Mouse (Mus musculus): ENCODE measurements around the gene Kmt2e. TPM values are rescaled to one million over a fixed set of nuclear protein-coding genes. Genes with fewer than 3 reads are reported as not detected.

Kmt2e gene
- polyA plus RNA-seq, 1 experiment from 2014 or later: 27.5 TPM

DNA sequence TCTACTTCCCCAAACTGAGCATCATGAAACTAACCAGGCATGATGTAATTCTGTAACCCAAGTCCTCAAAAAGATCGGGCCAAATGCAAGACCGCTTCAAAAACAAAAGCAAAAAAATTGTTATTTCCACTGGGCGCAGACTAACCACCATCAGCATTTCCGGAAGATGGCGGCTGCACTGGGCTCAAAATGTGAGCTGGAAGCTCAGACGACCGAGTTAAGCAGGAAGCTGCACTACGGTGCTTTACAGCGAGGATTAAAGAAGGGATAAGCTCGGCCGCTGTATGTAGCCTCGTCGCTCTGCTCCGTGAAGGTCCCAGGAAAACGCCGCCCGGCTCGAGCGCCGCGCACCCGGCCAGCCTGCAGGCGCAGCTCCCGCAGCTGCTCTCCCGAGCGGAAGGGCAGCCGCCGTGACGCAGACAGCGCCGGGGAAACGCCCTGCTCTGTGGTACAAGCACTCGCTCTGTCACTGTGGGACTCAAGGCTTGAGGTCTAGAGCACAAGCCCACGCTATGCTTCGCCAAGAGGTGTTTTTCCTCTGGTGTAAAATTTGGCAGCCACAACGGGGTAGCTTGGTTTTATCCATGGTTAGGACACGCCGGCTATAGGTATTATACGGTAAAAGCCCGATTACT is 16.0 kb upstream of the Kmt2e start:
- peak; percentile 91 for DNase-seq
- Histone ChIP-seq H3K27ac (ENCODE audit: low read depth) (peak overlapping the region; percentile 93), H3K4me2 (ENCODE audit: low read depth, low read length) (peak overlapping the region; percentile 82), H3K4me3 (ENCODE audit: low read depth, low read length) (peak overlapping the region; percentile 66), H3K36me3 (replicated peaks; ENCODE audit: insufficient read depth, low read length) (peaks cover 12% of the 10 kb centered on the region), H3K9me3 (ENCODE audit: low read length) (no peaks in the 10 kb centered on the region), H3K27me3 (ENCODE audit: insufficient read depth, low read length) (no peaks in the 10 kb centered on the region), H3K4me1 (ENCODE audit: insufficient read depth) (peaks cover 24% of the 10 kb centered on the region), H3K9ac (replicated peaks) (peak overlapping the region; percentile 75)
- WGBS (ENCODE audit: insufficient replicate concordance): under 1% methylated on average over 40 of the region's 40 CpGs
- TF ChIP-seq EP300 (IDR thresholded peaks at IDR 0.05; ENCODE audit: low read depth) (no peak), CTCF (IDR thresholded peaks at IDR 0.05; ENCODE audit: low read depth) (no peak)
- peak; percentile 92 for ATAC-seq

DNA sequence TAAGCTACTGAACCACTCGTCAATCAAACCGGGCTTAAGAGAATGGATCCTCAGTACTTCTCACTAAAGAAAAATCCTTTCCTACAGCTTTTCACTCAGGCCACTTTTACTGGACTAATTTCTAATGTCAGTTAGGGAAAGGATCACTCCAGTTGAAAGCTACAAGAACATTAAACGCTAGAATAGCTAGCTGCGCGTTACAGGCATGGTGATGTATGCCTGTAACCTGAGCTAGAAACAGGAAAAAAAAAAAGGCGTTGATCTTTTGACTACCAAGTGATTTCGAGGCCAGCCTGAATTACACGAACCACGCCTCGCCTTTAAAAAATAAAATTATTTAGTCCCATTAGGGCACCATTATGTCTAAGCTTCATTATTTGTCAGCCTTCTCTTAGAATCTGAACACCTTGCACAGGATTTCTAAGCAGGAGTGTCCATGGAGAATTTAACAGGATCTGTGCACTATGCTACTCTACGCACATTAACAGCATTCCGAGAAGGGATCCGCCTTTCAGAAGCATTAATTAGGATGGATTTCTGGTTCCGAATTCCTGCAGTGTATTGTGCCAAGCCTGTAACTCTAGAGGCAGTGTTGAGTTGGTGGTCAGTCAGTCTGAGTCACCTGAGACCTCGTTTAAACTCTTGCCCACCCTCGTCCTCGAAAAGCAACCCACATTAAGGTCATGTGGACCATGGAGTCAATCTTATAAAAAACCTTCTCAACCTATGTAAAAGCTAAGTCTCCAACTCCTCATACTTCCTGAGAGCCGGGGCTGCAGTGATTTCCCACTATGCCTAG is 15.2 kb upstream of the Kmt2e start:
- ATAC-seq: peak; percentile 6; the same call in 1 of the 2 replicates
- peaks cover 17% of the 10 kb centered on the region for H3K36me3 ChIP-seq (replicated peaks; ENCODE audit: insufficient read depth, low read length)
- H3K27ac ChIP-seq (ENCODE audit: low read depth): peak overlapping the region; percentile 93
- 6% methylated on average over 18 of the region's 18 CpGs for WGBS (ENCODE audit: insufficient replicate concordance)
- no peaks in the 10 kb centered on the region for H3K9me3 ChIP-seq (ENCODE audit: low read length)
- peaks cover 20% of the 10 kb centered on the region for H3K4me1 ChIP-seq (ENCODE audit: insufficient read depth)
- H3K4me3 ChIP-seq (ENCODE audit: low read depth, low read length): peak overlapping the region; percentile 66
- H3K27me3 ChIP-seq (ENCODE audit: insufficient read depth, low read length): no peaks in the 10 kb centered on the region
- TF ChIP-seq EP300 (IDR thresholded peaks at IDR 0.05; ENCODE audit: low read depth) (no peak), CTCF (IDR thresholded peaks at IDR 0.05; ENCODE audit: low read depth) (peak; percentile 38)
- peak overlapping the region; percentile 82 for H3K4me2 ChIP-seq (ENCODE audit: low read depth, low read length)
- DNase-seq: no peak
- peak overlapping the region; percentile 75 for H3K9ac ChIP-seq (replicated peaks)

DNA sequence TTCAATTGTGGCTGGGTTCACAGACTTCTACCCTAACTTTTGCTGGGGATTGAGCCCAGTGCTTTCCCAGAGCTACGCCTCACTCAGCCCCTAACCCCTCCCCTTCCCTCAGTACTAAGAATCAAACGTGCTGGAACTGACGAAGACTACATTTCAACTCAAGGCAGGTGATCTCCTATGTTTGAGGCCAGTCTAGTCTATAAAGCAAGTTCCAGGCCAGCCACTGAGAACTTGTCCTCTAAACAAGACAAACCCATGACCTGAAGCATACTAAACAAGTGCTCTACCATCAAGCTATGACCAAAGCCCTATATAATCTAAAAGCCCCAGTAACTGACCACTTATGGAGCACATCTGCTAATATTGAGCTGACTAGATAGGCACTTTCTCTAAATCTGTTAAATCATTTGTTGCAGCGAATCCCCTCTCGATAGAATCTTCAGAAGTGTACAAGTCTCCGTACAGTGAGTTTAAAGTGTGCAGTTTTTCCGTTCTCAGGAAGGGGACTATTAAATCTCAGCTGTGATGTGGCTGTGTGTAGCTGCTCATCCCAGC is 14.5 kb upstream of the Kmt2e start:
- Histone ChIP-seq H3K9me3 (ENCODE audit: low read length) (no peaks in the 10 kb centered on the region), H3K9ac (replicated peaks) (no peak overlapping the region), H3K4me3 (ENCODE audit: low read depth, low read length) (0 out of 2 replicates have a peak overlapping the region, but pooled peaks have one; percentile 66), H3K27me3 (ENCODE audit: insufficient read depth, low read length) (no peaks in the 10 kb centered on the region), H3K4me1 (ENCODE audit: insufficient read depth) (peaks cover 20% of the 10 kb centered on the region), H3K27ac (ENCODE audit: low read depth) (peak overlapping the region; percentile 93; the same call in 1 of the 2 replicates), H3K36me3 (replicated peaks; ENCODE audit: insufficient read depth, low read length) (peaks cover 21% of the 10 kb centered on the region), H3K4me2 (ENCODE audit: low read depth, low read length) (peak overlapping the region; percentile 82)
- 47% methylated on average over 7 of the region's 7 CpGs for WGBS (ENCODE audit: insufficient replicate concordance)
- ATAC-seq: no peak
- TF ChIP-seq EP300 (IDR thresholded peaks at IDR 0.05; ENCODE audit: low read depth): no peak
- TF ChIP-seq CTCF (IDR thresholded peaks at IDR 0.05; ENCODE audit: low read depth): no peak
- DNase-seq: no peak

DNA sequence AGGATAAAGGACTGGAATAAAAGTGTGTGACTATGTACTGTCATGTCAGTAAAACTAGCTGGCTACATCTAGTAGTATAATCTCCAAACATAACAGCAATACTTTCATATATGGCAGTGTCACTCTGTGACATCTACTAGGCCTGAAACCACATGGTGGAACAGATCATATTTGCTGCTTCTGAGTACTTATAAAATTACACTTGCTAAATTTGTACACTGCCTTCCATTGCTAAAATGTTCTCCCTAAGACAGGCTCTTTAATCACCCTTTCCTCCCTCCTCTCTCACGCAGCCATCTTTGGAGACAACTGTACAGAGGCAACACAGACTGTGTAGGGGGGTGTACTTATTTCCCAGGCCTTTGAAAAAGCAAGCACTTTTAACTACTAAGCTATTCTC is 13.8 kb upstream of the Kmt2e start:
- 72% methylated on average over 1 of the region's 1 CpGs for WGBS (ENCODE audit: insufficient replicate concordance)
- TF ChIP-seq CTCF (IDR thresholded peaks at IDR 0.05; ENCODE audit: low read depth) (no peak), EP300 (IDR thresholded peaks at IDR 0.05; ENCODE audit: low read depth) (no peak)
- DNase-seq (no peak), ATAC-seq (no peak)
- Histone ChIP-seq H3K9ac (replicated peaks) (no peak overlapping the region), H3K4me3 (ENCODE audit: low read depth, low read length) (no peak overlapping the region), H3K4me1 (ENCODE audit: insufficient read depth) (peaks cover 20% of the 10 kb centered on the region), H3K9me3 (ENCODE audit: low read length) (no peaks in the 10 kb centered on the region), H3K27ac (ENCODE audit: low read depth) (no peak overlapping the region), H3K4me2 (ENCODE audit: low read depth, low read length) (no peak overlapping the region), H3K27me3 (ENCODE audit: insufficient read depth, low read length) (no peaks in the 10 kb centered on the region), H3K36me3 (replicated peaks; ENCODE audit: insufficient read depth, low read length) (peaks cover 23% of the 10 kb centered on the region)

DNA sequence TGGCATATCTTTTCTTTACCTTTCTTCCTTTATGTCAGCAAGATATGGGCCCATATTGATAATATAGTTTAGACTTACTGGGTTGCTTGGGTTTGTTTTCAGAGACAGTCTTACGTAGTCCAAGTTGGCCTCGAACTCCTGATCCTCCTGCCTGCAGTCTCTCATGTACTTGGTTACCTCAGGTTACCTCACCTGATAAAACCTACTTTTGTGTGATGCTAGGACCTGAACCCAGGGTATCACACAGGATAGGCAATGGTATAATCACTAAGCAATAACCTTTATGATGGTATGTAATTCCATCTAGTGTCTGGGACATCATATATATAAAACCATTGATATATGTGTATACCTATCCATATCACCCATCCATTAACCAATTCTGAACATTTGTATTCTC is 12.8 kb upstream of the Kmt2e start:
- Histone ChIP-seq H3K9ac (replicated peaks) (no peak overlapping the region), H3K9me3 (ENCODE audit: low read length) (no peaks in the 10 kb centered on the region), H3K27me3 (ENCODE audit: insufficient read depth, low read length) (no peaks in the 10 kb centered on the region), H3K27ac (ENCODE audit: low read depth) (no peak overlapping the region), H3K4me1 (ENCODE audit: insufficient read depth) (peaks cover 23% of the 10 kb centered on the region), H3K4me2 (ENCODE audit: low read depth, low read length) (no peak overlapping the region), H3K4me3 (ENCODE audit: low read depth, low read length) (no peak overlapping the region), H3K36me3 (replicated peaks; ENCODE audit: insufficient read depth, low read length) (peaks cover 23% of the 10 kb centered on the region)
- TF ChIP-seq EP300 (IDR thresholded peaks at IDR 0.05; ENCODE audit: low read depth) (no peak), CTCF (IDR thresholded peaks at IDR 0.05; ENCODE audit: low read depth) (no peak)
- no peak for DNase-seq
- ATAC-seq: no peak
- WGBS (ENCODE audit: insufficient replicate concordance): 93% methylated on average over 2 of the region's 2 CpGs

DNA sequence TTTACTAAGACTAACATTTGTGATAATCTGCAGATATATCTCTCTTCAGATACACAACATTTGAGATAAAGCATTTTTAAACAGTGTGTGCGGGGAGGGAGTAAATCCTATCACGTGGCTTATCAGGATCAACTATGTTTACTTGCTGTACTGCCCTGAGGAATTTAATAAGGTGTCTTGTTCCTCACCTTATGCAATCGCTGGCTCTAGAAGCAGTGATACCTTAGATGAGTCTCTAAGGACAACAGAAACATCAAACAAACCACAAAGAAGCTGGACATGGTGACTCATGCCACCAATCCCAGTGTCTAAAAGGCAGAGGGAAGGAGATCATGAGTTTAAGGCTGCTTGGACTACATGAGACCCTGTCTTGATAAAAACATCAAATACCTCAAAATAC is 11.2 kb upstream of the Kmt2e start:
- 69% methylated on average over 3 of the region's 3 CpGs for WGBS (ENCODE audit: insufficient replicate concordance)
- H3K36me3 ChIP-seq (replicated peaks; ENCODE audit: insufficient read depth, low read length): peaks cover 29% of the 10 kb centered on the region
- TF ChIP-seq CTCF (IDR thresholded peaks at IDR 0.05; ENCODE audit: low read depth) (no peak), EP300 (IDR thresholded peaks at IDR 0.05; ENCODE audit: low read depth) (no peak)
- no peak for DNase-seq
- H3K27me3 ChIP-seq (ENCODE audit: insufficient read depth, low read length): no peaks in the 10 kb centered on the region
- no peak for ATAC-seq
- peaks cover 27% of the 10 kb centered on the region for H3K4me1 ChIP-seq (ENCODE audit: insufficient read depth)
- no peak overlapping the region for H3K4me2 ChIP-seq (ENCODE audit: low read depth, low read length)
- no peak overlapping the region for H3K9ac ChIP-seq (replicated peaks)
- H3K4me3 ChIP-seq (ENCODE audit: low read depth, low read length): no peak overlapping the region
- no peaks in the 10 kb centered on the region for H3K9me3 ChIP-seq (ENCODE audit: low read length)
- H3K27ac ChIP-seq (ENCODE audit: low read depth): no peak overlapping the region
